Mouse (Mus musculus) limb, embryonic 13.5 days (tissue): ENCODE data around the gene Acvrl1. TPM values are rescaled to one million over a fixed set of nuclear protein-coding genes. Genes with fewer than 3 reads are reported as not detected.
A peak's percentile ranks its signal among the peaks of the same experiment; 100 is the strongest.

ENCODE experiments used
- ATAC-seq: fragments of 200-750 bp; cut with Nextera tagmentation; 2 replicates; pipeline ENCODE4 v1.8.0; 2017; ENCODE audit warnings: low read depth, moderate number of reproducible peaks, moderate TSS enrichment; ENCODE audit not compliant: low FRiP score
- H3K27ac ChIP-seq: fragments of 300-500 bp; sonication (generic); 2 replicates; pipeline ENCODE4 v1.5.1; 2015; ENCODE audit warnings: inconsistent platforms, mild to moderate bottlenecking, moderate library complexity
- H3K27me3 ChIP-seq: fragments of 300-500 bp; sonication (generic); 2 replicates; pipeline ENCODE4 v1.6.1; 2015; ENCODE audit warnings: mild to moderate bottlenecking, inconsistent platforms
- H3K36me3 ChIP-seq: fragments of 300-500 bp; sonication (generic); 2 replicates; pipeline ENCODE4 v1.6.1; 2015; ENCODE audit warnings: inconsistent platforms, mild to moderate bottlenecking, moderate library complexity
- H3K4me1 ChIP-seq: fragments of 300-500 bp; sonication (generic); 2 replicates; pipeline ENCODE4 v1.6.1; 2015; ENCODE audit warnings: inconsistent platforms
- H3K4me2 ChIP-seq: fragments of 300-500 bp; sonication (generic); replicated peaks from 2 replicates; pipeline ENCODE4 v1.6.1; 2015; ENCODE audit warnings: inconsistent platforms, mild to moderate bottlenecking, moderate library complexity
- H3K4me3 ChIP-seq: fragments of 300-500 bp; sonication (generic); 2 replicates; pipeline ENCODE4 v1.5.1; 2015; ENCODE audit warnings: moderate library complexity, mild to moderate bottlenecking, inconsistent platforms
- H3K9ac ChIP-seq: fragments of 300-500 bp; sonication (generic); 2 replicates; pipeline ENCODE4 v1.6.1; 2015; ENCODE audit warnings: mild to moderate bottlenecking, inconsistent platforms
- H3K9me3 ChIP-seq: fragments of 300-500 bp; sonication (generic); 2 replicates; pipeline ENCODE4 v1.6.1; 2016; ENCODE audit warnings: inconsistent platforms
- WGBS: fragments of 180-500 bp; shearing (Covaris S2); methylation state at CpG from one replicate; pipeline ENCODE4 v1.1.7; 2015; 5-methylcytosine and 5-hydroxymethylcytosine counted together
- polyA plus RNA-seq: library from polyadenylated mRNA; unstranded; fragments of >200 nt; fragmentation: Nextera tagmentation; extraction: Ambion mirVana; gene quantifications from 2 replicates; pipeline ENCODE4 v1.2.1, GENCODE M21; 2015

Gene Acvrl1
- polyA plus RNA-seq, 1 experiment from 2014 or later: 9.6 TPM

- H3K36me3 ChIP-seq: no peaks in the 10 kb centered on the region
- H3K4me3 ChIP-seq: no peak overlapping the region
- peak overlapping the region; percentile 39 for H3K27ac ChIP-seq
- peak overlapping the region; percentile 52; the same call in 1 of the 2 replicates for H3K9ac ChIP-seq
- H3K27me3 ChIP-seq: no peaks in the 10 kb centered on the region
- 8% methylated on average over 19 of the region's 19 CpGs for WGBS
- peak overlapping the region; percentile 51 for H3K4me2 ChIP-seq
- no peaks in the 10 kb centered on the region for H3K9me3 ChIP-seq
- peaks cover 54% of the 10 kb centered on the region for H3K4me1 ChIP-seq
- peak; percentile 91 for ATAC-seq
Measured at GRCm38 (mm10) chr15:101145424-101146099, 17.2 kb downstream of the Acvrl1 start.

- Histone ChIP-seq H3K27ac (peak overlapping the region; percentile 39), H3K36me3 (no peaks in the 10 kb centered on the region), H3K27me3 (no peaks in the 10 kb centered on the region), H3K9ac (0 out of 2 replicates have a peak overlapping the region, but pooled peaks have one; percentile 52), H3K9me3 (no peaks in the 10 kb centered on the region), H3K4me3 (no peak overlapping the region), H3K4me2 (peak overlapping the region; percentile 51), H3K4me1 (peaks cover 49% of the 10 kb centered on the region)
- no peak for ATAC-seq
- WGBS: 65% methylated on average over 15 of the region's 15 CpGs
Measured at GRCm38 (mm10) chr15:101146100-101146965, 18.0 kb downstream of the Acvrl1 start.

GRCm38 (mm10) chr15:101147115-101147909 lies 19.0 kb downstream of the Acvrl1 start:
- Histone ChIP-seq H3K4me2 (no peak overlapping the region), H3K4me3 (no peak overlapping the region), H3K36me3 (no peaks in the 10 kb centered on the region), H3K9ac (no peak overlapping the region), H3K4me1 (peaks cover 47% of the 10 kb centered on the region), H3K9me3 (no peaks in the 10 kb centered on the region), H3K27ac (no peak overlapping the region), H3K27me3 (no peaks in the 10 kb centered on the region)
- no peak for ATAC-seq
- 81% methylated on average over 16 of the region's 16 CpGs for WGBS

- Histone ChIP-seq H3K9me3 (no peaks in the 10 kb centered on the region), H3K4me3 (no peak overlapping the region), H3K4me2 (no peak overlapping the region), H3K9ac (no peak overlapping the region), H3K36me3 (no peaks in the 10 kb centered on the region), H3K27ac (no peak overlapping the region), H3K4me1 (peaks cover 41% of the 10 kb centered on the region), H3K27me3 (no peaks in the 10 kb centered on the region)
- WGBS: 41% methylated on average over 6 of the region's 6 CpGs
- no peak for ATAC-seq
Measured at GRCm38 (mm10) chr15:101147910-101148273, 19.6 kb downstream of the Acvrl1 start.

- no peak overlapping the region for H3K4me2 ChIP-seq
- H3K27me3 ChIP-seq: no peaks in the 10 kb centered on the region
- no peak overlapping the region for H3K27ac ChIP-seq
- no peaks in the 10 kb centered on the region for H3K9me3 ChIP-seq
- no peak overlapping the region for H3K9ac ChIP-seq
- 67% methylated on average over 6 of the region's 6 CpGs for WGBS
- H3K4me1 ChIP-seq: peaks cover 34% of the 10 kb centered on the region
- H3K4me3 ChIP-seq: no peak overlapping the region
- no peak for ATAC-seq
- H3K36me3 ChIP-seq: no peaks in the 10 kb centered on the region
Measured at GRCm38 (mm10) chr15:101148604-101149003, 20.3 kb downstream of the Acvrl1 start.

- no peaks in the 10 kb centered on the region for H3K36me3 ChIP-seq
- no peak overlapping the region for H3K9ac ChIP-seq
- no peak overlapping the region for H3K27ac ChIP-seq
- ATAC-seq: no peak
- H3K9me3 ChIP-seq: 0 out of 2 replicates have a peak, but pooled peaks cover 2% of the 10 kb centered on the region
- peaks cover 7% of the 10 kb centered on the region; the same call in 1 of the 2 replicates for H3K4me1 ChIP-seq
- WGBS: 80% methylated on average over 9 of the region's 9 CpGs
- no peaks in the 10 kb centered on the region for H3K27me3 ChIP-seq
- no peak overlapping the region for H3K4me2 ChIP-seq
- no peak overlapping the region for H3K4me3 ChIP-seq
Measured at GRCm38 (mm10) chr15:101151409-101152261, 23.3 kb downstream of the Acvrl1 start.

- Histone ChIP-seq H3K9ac (no peak overlapping the region), H3K36me3 (no peaks in the 10 kb centered on the region), H3K4me1 (peaks cover 4% of the 10 kb centered on the region; the same call in 1 of the 2 replicates), H3K27ac (no peak overlapping the region), H3K9me3 (0 out of 2 replicates have a peak, but pooled peaks cover 7% of the 10 kb centered on the region), H3K27me3 (no peaks in the 10 kb centered on the region), H3K4me3 (no peak overlapping the region), H3K4me2 (no peak overlapping the region)
- 74% methylated on average over 7 of the region's 7 CpGs for WGBS
- no peak for ATAC-seq
Measured at GRCm38 (mm10) chr15:101154700-101155616, 26.6 kb downstream of the Acvrl1 start.

GRCm38 (mm10) chr15:101160128-101160527 lies 31.8 kb downstream of the Acvrl1 start:
- Histone ChIP-seq H3K4me1 (peaks cover 47% of the 10 kb centered on the region), H3K4me2 (peak overlapping the region; percentile 34), H3K4me3 (no peak overlapping the region), H3K9me3 (0 out of 2 replicates have a peak, but pooled peaks cover 7% of the 10 kb centered on the region), H3K27me3 (no peaks in the 10 kb centered on the region), H3K27ac (no peak overlapping the region), H3K9ac (no peak overlapping the region), H3K36me3 (no peaks in the 10 kb centered on the region)
- ATAC-seq: no peak
- WGBS: 19% methylated on average over 1 of the region's 1 CpGs

GRCm38 (mm10) chr15:101160591-101160990 lies 32.3 kb downstream of the Acvrl1 start:
- Histone ChIP-seq H3K4me1 (peaks cover 48% of the 10 kb centered on the region), H3K9me3 (0 out of 2 replicates have a peak, but pooled peaks cover 7% of the 10 kb centered on the region), H3K4me3 (no peak overlapping the region), H3K9ac (no peak overlapping the region), H3K36me3 (no peaks in the 10 kb centered on the region), H3K4me2 (peak overlapping the region; percentile 34), H3K27ac (peak overlapping the region; percentile 48; the same call in 1 of the 2 replicates), H3K27me3 (no peaks in the 10 kb centered on the region)
- peak; percentile 46; the same call in 1 of the 2 replicates for ATAC-seq
- 7% methylated on average over 7 of the region's 7 CpGs for WGBS

GRCm38 (mm10) chr15:101161534-101161933 lies 33.2 kb downstream of the Acvrl1 start:
- Histone ChIP-seq H3K36me3 (no peaks in the 10 kb centered on the region), H3K9me3 (0 out of 2 replicates have a peak, but pooled peaks cover 6% of the 10 kb centered on the region), H3K27ac (0 out of 2 replicates have a peak overlapping the region, but pooled peaks have one; percentile 48), H3K27me3 (no peaks in the 10 kb centered on the region), H3K9ac (no peak overlapping the region), H3K4me1 (peaks cover 52% of the 10 kb centered on the region), H3K4me3 (no peak overlapping the region), H3K4me2 (no peak overlapping the region)
- 81% methylated on average over 7 of the region's 7 CpGs for WGBS
- no peak for ATAC-seq
